Mouse (Mus musculus) lung, adult 2 months (tissue): Measurements from ENCODE around the gene Shisa6.

Experiments
- CTCF ChIP-seq: fragments of 200-500 bp; IDR thresholded peaks from 2 replicates; pipeline ENCODE4 v1.5.1; 2011; ENCODE audit warnings: mild to moderate bottlenecking, low read length, control low read depth; ENCODE audit not compliant: insufficient read depth
- POLR2A ChIP-seq: fragments of 200-500 bp; IDR thresholded peaks from 2 replicates; pipeline ENCODE4 v1.6.1; 2011; ENCODE audit warnings: low read depth, mild to moderate bottlenecking, control low read depth, low read length, borderline replicate concordance; ENCODE audit errors: extremely low read depth

- TF ChIP-seq POLR2A (no peak), CTCF (no peak)
Observed at GRCm38 (mm10) chr11:66534291-66534690, 8.5 kb upstream of the Shisa6 start.
